Mouse (Mus musculus) thymus, adult 2 months (tissue): Measurements from ENCODE around the gene Acp2.

Experiments
- CTCF ChIP-seq: fragments of 200-500 bp; IDR thresholded peaks from 2 replicates; pipeline ENCODE4 v1.5.1; 2012; ENCODE audit warnings: mild to moderate bottlenecking, control low read depth, low read length, moderate library complexity, borderline replicate concordance; ENCODE audit not compliant: control insufficient read depth, poor library complexity, insufficient read depth; ENCODE audit errors: extremely low read depth
- POLR2A ChIP-seq: fragments of 200-500 bp; IDR thresholded peaks from 2 replicates; pipeline ENCODE4 v1.6.1; 2012; ENCODE audit warnings: mild to moderate bottlenecking, low read length, control low read depth, moderate library complexity; ENCODE audit not compliant: control insufficient read depth, poor library complexity, insufficient read depth; ENCODE audit errors: extremely low read depth

GRCm38 (mm10) chr2:91183148-91183513 is 19.6 kb upstream of the Acp2 start:
- TF ChIP-seq POLR2A (no peak), CTCF (no peak)
